Mouse (Mus musculus) G1E (cell line): ENCODE results near the gene Adam23.

Experiments
- CTCF ChIP-seq: IDR thresholded peaks from 2 replicates; pipeline ENCODE4 v1.5.1; 2012; ENCODE audit warnings: low read depth, low read length, inconsistent platforms, mixed read lengths
- GATA1 ChIP-seq: IDR thresholded peaks from 2 replicates; pipeline ENCODE4 v1.6.1; 2012; ENCODE audit warnings: borderline replicate concordance, low read length, inconsistent platforms, mixed read lengths
- GATA2 ChIP-seq: IDR thresholded peaks from 2 replicates; pipeline ENCODE4 v1.6.1; 2012; ENCODE audit warnings: low read depth, low read length, inconsistent platforms, borderline replicate concordance

DNA sequence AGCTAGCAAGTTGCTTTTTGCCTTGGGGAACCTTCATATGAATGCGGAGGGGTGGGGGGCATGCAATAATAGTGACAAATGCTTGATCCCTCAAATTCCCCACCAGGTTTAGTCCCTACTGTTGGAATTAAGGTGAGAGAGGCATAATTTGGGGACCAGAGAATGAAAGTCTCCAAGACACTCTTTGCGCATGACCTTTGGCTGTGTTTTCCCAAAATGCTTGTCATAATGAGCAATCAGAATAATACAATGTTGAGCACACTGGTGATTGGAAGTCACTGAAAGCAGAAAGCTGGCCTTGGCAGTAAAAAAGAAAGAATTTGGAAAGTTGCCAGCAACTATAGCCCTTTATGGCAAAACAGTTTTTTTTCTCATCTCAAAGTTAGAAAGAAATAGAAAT, 1.0 kb downstream of the Adam23 start:
- TF ChIP-seq GATA1 (no peak), CTCF (no peak), GATA2 (no peak)
